Mouse (Mus musculus): ENCODE data around the gene Stil. TPM values are rescaled to one million over a fixed set of nuclear protein-coding genes. Genes with fewer than 3 reads are reported as not detected.
A peak's percentile ranks its signal among the peaks of the same experiment; 100 is the strongest.
"Not testable (repeated sequence)": the region's sequence is repeated elsewhere in the genome, so short reads cannot be mapped to it uniquely, and the experiment has no call there.

Stil gene
- polyA plus RNA-seq (2015; fragmentation: Nextera tagmentation; extraction: Ambion mirVana) = 7.8 and 8.7 TPM in 2 replicates

DNA sequence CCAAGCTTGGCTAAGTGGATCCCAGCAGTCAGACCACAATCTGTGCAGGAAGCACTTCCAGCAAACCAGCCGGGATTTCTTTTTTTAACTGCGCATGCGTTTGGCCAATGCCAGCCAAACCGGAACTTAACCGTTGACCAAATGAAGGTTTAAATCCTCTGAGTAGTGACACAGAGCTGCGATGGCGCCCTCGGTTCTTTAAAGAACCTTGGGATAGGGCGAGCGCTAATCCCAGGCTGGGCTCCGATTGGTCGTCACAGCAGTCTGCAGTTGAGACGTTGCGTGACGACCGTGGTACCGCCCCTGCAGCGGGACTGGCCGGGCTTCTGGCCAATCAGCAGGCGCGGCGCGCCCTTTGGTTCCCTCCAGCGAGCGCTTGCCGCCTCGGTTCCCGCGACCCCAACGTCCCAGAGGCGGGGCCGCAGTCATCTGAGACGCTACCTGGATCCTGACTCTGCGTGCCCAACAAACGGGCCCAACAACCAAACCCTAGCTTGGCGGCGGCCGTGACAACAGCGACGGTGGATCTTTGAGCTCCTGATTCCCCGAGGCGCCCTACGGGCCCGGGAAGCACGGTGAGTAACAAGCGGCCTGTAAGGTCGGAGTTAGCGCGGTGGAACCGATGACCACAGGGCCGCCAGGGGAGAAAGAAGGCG lies at the start of gene Stil:
Gene Stil, plus strand, starts transcription at position 387 of the 656 bp plus-strand sequence.
- Histone ChIP-seq H3K27me3 (replicated peaks) (no peaks in the 10 kb centered on the region), H3K27ac (replicated peaks) (peak within 1 kb of the TSS; percentile 89), H3K9me3 (no peaks in the 10 kb centered on the region), H3K4me2 (peak within 1 kb of the TSS; percentile 79), H3K36me3 (peaks cover 17% of the 10 kb centered on the region), H3K4me1 (peaks cover 24% of the 10 kb centered on the region), H3K9ac (peak within 1 kb of the TSS; percentile 82), H3K4me3 (peak within 1 kb of the TSS; percentile 71)
- ATAC-seq (ENCODE audit: extremely low read depth, insufficient number of reproducible peaks, low FRiP score, low TSS enrichment) = peak; percentile 100
- under 1% methylated on average over 52 of the region's 52 CpGs for WGBS

DNA sequence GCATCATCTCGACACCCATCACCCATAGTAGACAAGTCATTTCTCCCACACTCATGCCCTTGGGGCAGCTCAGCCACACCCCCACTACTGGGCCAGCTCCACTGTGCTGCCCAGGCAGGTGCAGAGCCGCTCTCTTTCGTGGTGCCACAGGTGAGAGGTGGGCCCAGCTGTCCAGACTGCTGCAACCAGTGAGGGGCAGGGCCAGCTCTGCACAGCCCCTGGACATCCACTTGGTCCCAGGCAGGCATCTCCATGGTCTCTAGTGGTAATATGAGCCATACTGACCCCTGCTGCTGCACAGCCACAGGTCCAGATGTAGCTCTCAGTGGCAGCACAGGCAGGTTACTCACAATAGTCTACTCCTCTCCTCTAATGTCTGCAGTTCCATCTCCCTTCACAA lies 46.8 kb upstream of the Stil start:
- no peak for ATAC-seq (ENCODE audit: extremely low read depth, insufficient number of reproducible peaks, low FRiP score, low TSS enrichment)
- no peak overlapping the region for H3K4me3 ChIP-seq
- H3K9me3 ChIP-seq = no peaks in the 10 kb centered on the region
- H3K4me1 ChIP-seq = peaks cover under 1% of the 10 kb centered on the region; the same call in 1 of the 2 replicates
- H3K27ac ChIP-seq (replicated peaks) = no peak overlapping the region
- no peak overlapping the region for H3K9ac ChIP-seq
- no peak overlapping the region for H3K4me2 ChIP-seq
- H3K36me3 ChIP-seq = no peaks in the 10 kb centered on the region
- 66% methylated on average over 3 of the region's 3 CpGs for WGBS
- H3K27me3 ChIP-seq (replicated peaks) = peaks cover 28% of the 10 kb centered on the region

GRCm38 (mm10) chr4:114957403-114957802 lies 42.6 kb upstream of the Stil start:
- no peak overlapping the region for H3K4me2 ChIP-seq
- no peaks in the 10 kb centered on the region for H3K9me3 ChIP-seq
- peaks cover 10% of the 10 kb centered on the region for H3K4me1 ChIP-seq
- H3K36me3 ChIP-seq = peaks cover 23% of the 10 kb centered on the region
- 0 out of 2 replicates have a peak, but pooled peaks cover 3% of the 10 kb centered on the region for H3K27me3 ChIP-seq (replicated peaks)
- ATAC-seq (ENCODE audit: extremely low read depth, insufficient number of reproducible peaks, low FRiP score, low TSS enrichment) = no peak
- no peak overlapping the region for H3K4me3 ChIP-seq
- no peak overlapping the region for H3K27ac ChIP-seq (replicated peaks)
- no peak overlapping the region for H3K9ac ChIP-seq

GRCm38 (mm10) chr4:114958231-114958630 lies 41.7 kb upstream of the Stil start:
- Histone ChIP-seq H3K4me2 (no peak overlapping the region), H3K4me1 (peaks cover 10% of the 10 kb centered on the region), H3K27me3 (replicated peaks) (0 out of 2 replicates have a peak, but pooled peaks cover under 1% of the 10 kb centered on the region), H3K9me3 (no peaks in the 10 kb centered on the region), H3K9ac (no peak overlapping the region), H3K27ac (replicated peaks) (no peak overlapping the region), H3K4me3 (no peak overlapping the region), H3K36me3 (peaks cover 31% of the 10 kb centered on the region)
- 70% methylated on average over 2 of the region's 2 CpGs for WGBS
- ATAC-seq (ENCODE audit: extremely low read depth, insufficient number of reproducible peaks, low FRiP score, low TSS enrichment) = no peak

DNA sequence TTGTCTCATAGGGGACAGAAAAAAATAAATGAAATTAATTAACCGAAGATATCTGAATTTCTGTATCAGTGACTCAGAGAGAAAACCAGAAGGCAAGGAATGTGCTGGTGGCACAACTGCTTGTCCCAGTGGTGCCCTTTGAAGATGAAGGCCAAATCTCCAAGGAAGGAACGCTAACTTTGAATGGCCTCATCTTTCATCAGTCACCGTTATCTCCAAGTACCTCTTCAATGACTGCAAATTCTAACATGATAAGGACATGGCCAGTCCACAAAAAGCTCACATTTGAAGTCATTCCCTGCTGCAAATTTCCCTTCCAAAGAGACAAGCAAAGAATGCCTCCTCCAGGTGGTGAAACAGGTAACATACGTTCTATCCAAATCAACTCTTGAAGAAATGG lies 41.2 kb upstream of the Stil start:
- ATAC-seq (ENCODE audit: extremely low read depth, insufficient number of reproducible peaks, low FRiP score, low TSS enrichment) = no peak
- Histone ChIP-seq H3K4me2 (no peak overlapping the region), H3K4me3 (no peak overlapping the region), H3K4me1 (peaks cover 10% of the 10 kb centered on the region), H3K9me3 (no peaks in the 10 kb centered on the region), H3K27ac (replicated peaks) (no peak overlapping the region), H3K27me3 (replicated peaks) (no peaks in the 10 kb centered on the region), H3K36me3 (peaks cover 32% of the 10 kb centered on the region), H3K9ac (no peak overlapping the region)
- WGBS = 50% methylated on average over 4 of the region's 4 CpGs

DNA sequence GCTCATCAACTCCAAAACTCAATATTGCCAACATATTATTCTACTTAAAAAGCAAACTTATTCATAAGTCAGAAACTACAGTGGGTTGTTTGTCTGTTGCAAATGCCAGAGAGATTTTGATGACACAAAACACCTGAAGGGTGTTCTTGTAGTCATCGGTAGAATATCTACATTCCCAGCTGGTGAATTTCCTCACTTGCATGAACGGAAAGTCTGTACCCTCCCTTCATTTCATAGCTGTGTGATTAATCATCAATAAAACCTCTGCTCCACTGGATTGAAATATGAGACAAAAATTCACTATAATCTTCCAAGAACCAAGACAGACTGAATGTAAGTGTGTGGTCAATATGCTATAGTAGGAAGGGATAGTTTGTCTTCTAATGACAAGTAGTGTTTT lies 40.4 kb upstream of the Stil start:
- no peak overlapping the region for H3K27ac ChIP-seq (replicated peaks)
- no peaks in the 10 kb centered on the region for H3K9me3 ChIP-seq
- no peak for ATAC-seq (ENCODE audit: extremely low read depth, insufficient number of reproducible peaks, low FRiP score, low TSS enrichment)
- H3K9ac ChIP-seq = no peak overlapping the region
- no peak overlapping the region for H3K4me3 ChIP-seq
- peaks cover 37% of the 10 kb centered on the region for H3K36me3 ChIP-seq
- H3K27me3 ChIP-seq (replicated peaks) = no peaks in the 10 kb centered on the region
- WGBS = 70% methylated on average over 2 of the region's 2 CpGs
- H3K4me1 ChIP-seq = peaks cover 10% of the 10 kb centered on the region
- no peak overlapping the region for H3K4me2 ChIP-seq

DNA sequence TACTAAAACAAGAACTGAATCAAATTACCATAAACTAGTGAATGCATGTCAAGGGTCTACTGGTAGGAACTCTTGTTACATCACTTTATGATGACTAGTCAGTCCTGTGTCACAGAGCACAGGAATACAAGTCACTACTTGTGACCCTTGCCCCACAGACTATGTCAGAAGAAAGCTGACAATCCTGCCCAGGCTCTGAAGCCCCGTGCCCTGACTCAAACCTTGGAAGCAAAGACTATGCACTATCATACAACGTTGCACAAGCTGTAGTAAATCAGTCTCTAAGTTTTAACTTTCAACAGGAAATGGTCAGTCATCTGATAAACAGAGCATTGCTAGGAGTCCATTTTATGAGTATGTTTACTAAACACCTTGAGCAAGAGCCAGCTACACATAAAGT lies 39.1 kb upstream of the Stil start:
- not testable (repeated sequence) for H3K4me3 ChIP-seq; H3K4me2 ChIP-seq; H3K9me3 ChIP-seq; ATAC-seq (ENCODE audit: extremely low read depth, insufficient number of reproducible peaks, low FRiP score, low TSS enrichment); H3K27ac ChIP-seq (replicated peaks); H3K9ac ChIP-seq; H3K4me1 ChIP-seq; H3K27me3 ChIP-seq (replicated peaks)
- WGBS = 84% methylated on average over 2 of the region's 2 CpGs
- peaks cover 51% of the 10 kb centered on the region for H3K36me3 ChIP-seq

DNA sequence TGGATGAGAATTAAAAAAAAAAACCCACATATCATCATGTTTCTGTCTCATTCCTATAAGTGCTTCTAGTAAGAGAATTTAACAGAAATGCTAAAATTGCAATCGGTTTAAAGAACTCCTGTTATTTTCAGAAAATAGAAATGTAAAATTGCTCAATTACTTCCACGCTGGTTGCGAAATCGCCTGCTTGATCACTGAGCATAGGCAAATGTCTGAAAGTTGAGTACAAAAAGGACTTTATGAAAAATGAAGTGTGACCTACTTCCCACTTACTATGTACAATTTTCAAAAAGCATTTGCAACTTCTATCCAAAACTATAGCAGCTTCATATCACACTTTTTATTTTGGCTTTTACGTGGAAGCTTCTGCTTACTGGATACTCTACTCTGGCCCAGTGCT lies 29.2 kb upstream of the Stil start:
- no peak overlapping the region for H3K27ac ChIP-seq (replicated peaks)
- peaks cover 35% of the 10 kb centered on the region for H3K36me3 ChIP-seq
- H3K9me3 ChIP-seq = no peaks in the 10 kb centered on the region
- no peak overlapping the region for H3K4me2 ChIP-seq
- ATAC-seq (ENCODE audit: extremely low read depth, insufficient number of reproducible peaks, low FRiP score, low TSS enrichment) = no peak
- no peak overlapping the region for H3K4me3 ChIP-seq
- H3K4me1 ChIP-seq = no peaks in the 10 kb centered on the region; the same call in 1 of the 2 replicates
- no peak overlapping the region for H3K9ac ChIP-seq
- H3K27me3 ChIP-seq (replicated peaks) = no peaks in the 10 kb centered on the region
- WGBS = 90% methylated on average over 5 of the region's 5 CpGs

DNA sequence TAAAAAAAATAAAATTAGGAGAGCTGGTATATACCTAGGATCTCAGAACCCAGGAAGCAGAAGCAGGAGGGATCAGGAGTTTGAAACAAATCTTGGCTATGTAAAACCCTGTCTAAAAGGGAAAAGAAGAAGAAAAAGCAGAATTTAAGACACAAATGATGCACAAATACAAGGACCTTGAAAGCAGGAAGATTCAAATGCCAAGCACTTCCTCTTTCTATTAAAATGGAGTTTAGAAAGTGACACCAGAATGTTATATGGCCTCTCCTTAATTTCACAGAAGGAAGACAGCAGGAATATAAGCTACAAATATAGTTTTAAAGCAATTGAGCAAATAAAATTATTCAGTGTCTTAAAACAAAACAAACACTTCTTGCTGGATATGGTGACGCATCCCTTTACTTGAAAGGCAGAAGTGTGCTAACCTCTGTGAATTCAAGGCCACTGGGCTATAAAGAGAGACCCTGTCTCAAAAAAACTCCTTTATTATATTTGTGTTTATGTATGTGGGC lies 26.7 kb upstream of the Stil start:
- 91% methylated on average over 1 of the region's 1 CpGs for WGBS
- H3K9ac ChIP-seq = no peak overlapping the region
- no peak for ATAC-seq (ENCODE audit: extremely low read depth, insufficient number of reproducible peaks, low FRiP score, low TSS enrichment)
- peaks cover 9% of the 10 kb centered on the region for H3K36me3 ChIP-seq
- no peaks in the 10 kb centered on the region for H3K27me3 ChIP-seq (replicated peaks)
- H3K4me1 ChIP-seq = no peaks in the 10 kb centered on the region; the same call in 1 of the 2 replicates
- no peak overlapping the region for H3K27ac ChIP-seq (replicated peaks)
- H3K9me3 ChIP-seq = no peaks in the 10 kb centered on the region
- no peak overlapping the region for H3K4me3 ChIP-seq
- H3K4me2 ChIP-seq = no peak overlapping the region

- peaks cover 4% of the 10 kb centered on the region; the same call in 1 of the 2 replicates for H3K36me3 ChIP-seq
- H3K4me1 ChIP-seq = peaks cover 19% of the 10 kb centered on the region
- 88% methylated on average over 1 of the region's 1 CpGs for WGBS
- H3K4me3 ChIP-seq = no peak overlapping the region
- H3K4me2 ChIP-seq = no peak overlapping the region
- ATAC-seq (ENCODE audit: extremely low read depth, insufficient number of reproducible peaks, low FRiP score, low TSS enrichment) = no peak
- no peaks in the 10 kb centered on the region for H3K27me3 ChIP-seq (replicated peaks)
- no peak overlapping the region for H3K9ac ChIP-seq
- no peaks in the 10 kb centered on the region for H3K9me3 ChIP-seq
- H3K27ac ChIP-seq (replicated peaks) = no peak overlapping the region
Observed at GRCm38 (mm10) chr4:114982619-114983018, 17.3 kb upstream of the Stil start.

GRCm38 (mm10) chr4:114983020-114983419 lies 16.9 kb upstream of the Stil start:
- Histone ChIP-seq H3K27ac (replicated peaks) (no peak overlapping the region), H3K4me2 (no peak overlapping the region), H3K9me3 (no peaks in the 10 kb centered on the region), H3K36me3 (peaks cover 4% of the 10 kb centered on the region; the same call in 1 of the 2 replicates), H3K4me1 (peaks cover 23% of the 10 kb centered on the region), H3K9ac (no peak overlapping the region), H3K4me3 (no peak overlapping the region), H3K27me3 (replicated peaks) (no peaks in the 10 kb centered on the region)
- WGBS = 89% methylated on average over 1 of the region's 1 CpGs
- no peak for ATAC-seq (ENCODE audit: extremely low read depth, insufficient number of reproducible peaks, low FRiP score, low TSS enrichment)

- peaks cover 4% of the 10 kb centered on the region; the same call in 1 of the 2 replicates for H3K36me3 ChIP-seq
- H3K4me1 ChIP-seq = peaks cover 24% of the 10 kb centered on the region
- H3K4me2 ChIP-seq = peak overlapping the region; percentile 87
- ATAC-seq (ENCODE audit: extremely low read depth, insufficient number of reproducible peaks, low FRiP score, low TSS enrichment) = 0 out of 2 replicates have a peak, but pooled peaks have one; percentile 4
- peak overlapping the region; percentile 95 for H3K9ac ChIP-seq
- 1% methylated on average over 8 of the region's 8 CpGs for WGBS
- peak overlapping the region; percentile 73 for H3K4me3 ChIP-seq
- H3K27me3 ChIP-seq (replicated peaks) = no peaks in the 10 kb centered on the region
- no peaks in the 10 kb centered on the region for H3K9me3 ChIP-seq
- peak overlapping the region; percentile 99 for H3K27ac ChIP-seq (replicated peaks)
Observed at GRCm38 (mm10) chr4:114986211-114986590, 13.8 kb upstream of the Stil start.
